Mouse (Mus musculus): ENCODE results near the gene Hyal6.

DNA sequence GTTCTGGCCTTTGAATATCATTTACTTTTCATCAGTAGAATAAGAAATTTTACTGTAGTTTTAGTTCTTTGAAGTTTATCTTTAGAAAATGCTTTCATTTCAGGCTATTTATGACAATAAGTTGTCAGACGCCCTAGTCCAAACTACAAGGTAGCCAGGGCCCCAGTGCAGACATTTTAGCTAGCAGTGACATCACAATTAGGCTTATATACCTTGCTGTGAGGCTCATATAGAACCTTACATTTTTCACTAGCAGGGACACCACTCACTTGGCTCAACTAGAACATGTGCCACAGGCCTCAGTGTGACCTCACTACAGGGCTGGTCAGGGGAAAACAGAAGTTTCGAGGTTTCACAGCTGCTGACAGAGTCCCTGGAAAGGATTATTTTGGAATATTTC lies 25.5 kb upstream of the Hyal6 start:
- TF ChIP-seq CTCF (IDR thresholded peaks at IDR 0.05; ENCODE audit: extremely low read depth, insufficient read depth, low read length) (no peak), POLR2A (IDR thresholded peaks at IDR 0.05; ENCODE audit: extremely low read depth, insufficient read depth, low read length) (no peak)

Measured in cortical plate, adult 2 months (tissue).